Mouse (Mus musculus): ENCODE data around the gene Ephb2.

DNA sequence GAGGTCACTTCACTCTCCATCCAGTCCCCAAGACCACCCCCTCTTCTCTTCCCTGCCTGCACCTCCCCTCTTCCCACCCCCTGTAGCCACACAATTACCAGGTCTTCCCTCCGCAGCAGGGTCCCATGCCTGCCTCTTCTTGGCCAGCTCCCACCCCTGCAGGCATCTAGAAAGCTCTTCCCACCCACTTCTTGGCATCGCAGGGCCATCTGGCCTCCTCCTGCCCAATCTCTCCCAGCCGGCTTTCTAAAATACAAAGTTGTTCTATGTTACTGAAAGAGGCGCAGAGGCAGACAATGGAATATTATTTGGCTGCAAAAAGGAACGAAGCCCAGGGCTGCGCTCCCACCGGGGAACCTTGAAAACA, 136.7 kb downstream of the Ephb2 start:
- TF ChIP-seq CTCF (conservative IDR thresholded peaks at IDR 0.05 in 1 of 2, IDR thresholded peaks at IDR 0.05 in 1 of 2; ENCODE audit: low read depth in 2 of 2, low read length in 2 of 2) (no peak), ZMIZ1 (IDR thresholded peaks at IDR 0.05; ENCODE audit: low read depth, low read length) (no peak), NRF1 (IDR thresholded peaks at IDR 0.05; ENCODE audit: low read depth, low read length) (no peak)
